Mouse (Mus musculus) cortical plate, adult 2 months (tissue): ENCODE results near the gene Olfr870.

Source experiments
- CTCF ChIP-seq: fragments of 200-500 bp; IDR thresholded peaks from 2 replicates; pipeline ENCODE4 v1.5.1; 2011; ENCODE audit warnings: mild to moderate bottlenecking, control low read depth, low read length; ENCODE audit not compliant: insufficient read depth; ENCODE audit errors: extremely low read depth
- POLR2A ChIP-seq: fragments of 200-500 bp; IDR thresholded peaks from 2 replicates; pipeline ENCODE4 v1.6.1; 2011; ENCODE audit warnings: mild to moderate bottlenecking, low read length, control low read depth; ENCODE audit not compliant: insufficient read depth; ENCODE audit errors: extremely low read depth

DNA sequence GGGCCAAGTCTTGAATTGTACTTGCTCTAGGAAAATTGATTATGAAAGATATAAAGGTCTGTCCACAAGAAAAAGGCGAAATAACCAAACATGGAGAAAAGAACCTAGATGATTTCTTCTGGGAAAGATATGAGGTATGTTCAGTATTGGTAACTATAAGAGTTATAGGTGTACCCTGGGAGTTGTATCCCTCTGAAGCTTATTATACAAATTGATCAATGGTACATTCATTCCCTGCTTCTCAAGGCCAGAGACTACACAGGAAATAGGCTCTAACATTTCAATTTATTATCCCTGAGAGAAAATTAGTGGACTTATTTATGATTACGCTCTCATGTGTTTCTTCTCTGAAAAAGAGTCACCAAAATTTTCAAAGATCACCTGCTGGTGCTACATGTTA lies at the start of gene Olfr870:
- TF ChIP-seq CTCF: no peak
- TF ChIP-seq POLR2A: no peak
